Mouse (Mus musculus) kidney, adult 18-20 months (tissue): Measurements from ENCODE around the gene Traf3ip2.

ENCODE experiments used
- DNase-seq: peaks from one replicate; pipeline ENCODE4 v3.0.0; 2021

Gene Traf3ip2

GRCm38 (mm10) chr10:39683481-39683880, 70.7 kb downstream of the Traf3ip2 start:
- DNase-seq = no peak

GRCm38 (mm10) chr10:39686811-39687210, 74.1 kb downstream of the Traf3ip2 start:
- no peak for DNase-seq

GRCm38 (mm10) chr10:39687851-39688250, 75.1 kb downstream of the Traf3ip2 start:
- no peak for DNase-seq

DNA sequence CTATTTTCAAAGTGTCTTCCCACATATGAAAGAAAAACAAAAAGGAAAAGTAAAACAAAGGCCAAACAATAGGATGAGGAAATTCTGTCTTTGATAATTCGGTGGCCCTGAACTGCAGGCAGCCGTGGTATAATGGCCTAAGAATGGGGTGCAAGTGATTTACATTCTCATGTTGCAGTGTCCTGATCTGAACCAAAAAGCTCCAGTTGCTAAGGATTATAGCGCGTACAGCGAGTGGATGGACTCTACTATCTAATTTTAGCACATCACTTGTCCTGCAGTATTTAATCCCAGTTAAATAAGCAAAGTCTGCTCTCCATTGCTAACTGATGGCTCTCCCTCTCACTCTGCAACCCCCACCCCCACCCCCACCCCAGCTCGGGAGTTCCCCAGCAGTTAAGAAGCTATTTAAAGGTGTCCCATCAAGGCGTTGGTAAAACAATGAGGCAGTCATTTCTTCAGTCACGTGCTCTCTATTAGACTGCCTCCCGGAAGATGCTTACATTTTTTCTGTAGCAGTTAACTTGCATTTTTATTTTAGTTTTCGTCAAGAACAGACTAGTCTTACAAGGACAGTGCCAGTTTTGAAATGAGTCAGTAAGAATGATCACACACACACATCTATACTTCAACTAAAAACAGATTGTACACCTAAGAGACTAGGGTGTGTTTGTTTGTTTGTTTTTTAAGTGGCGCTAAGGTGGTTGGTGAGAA, 78.8 kb downstream of the Traf3ip2 start:
- no peak for DNase-seq

DNA sequence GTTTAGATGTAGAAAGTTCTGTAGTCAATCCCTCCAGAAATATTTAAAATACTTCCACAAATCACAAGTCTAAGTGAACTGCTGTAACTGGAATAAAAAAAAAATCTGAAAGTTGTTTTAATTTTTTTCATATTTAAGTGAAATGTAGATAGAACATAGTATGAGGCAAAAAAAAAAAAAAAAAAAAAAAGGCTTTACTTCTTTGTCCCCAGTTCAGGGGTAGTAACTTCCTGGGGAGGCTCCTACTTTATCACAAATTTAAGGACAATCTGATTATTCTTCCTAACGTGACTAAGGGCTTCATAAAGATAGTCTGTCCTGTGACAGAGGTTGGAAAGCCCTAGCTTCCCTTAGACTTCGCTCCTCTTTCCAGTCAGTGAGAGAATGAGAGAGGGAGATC, 79.4 kb downstream of the Traf3ip2 start:
- DNase-seq = no peak
